Mouse (Mus musculus): ENCODE data around the gene Sftpd. TPM values are rescaled to one million over a fixed set of nuclear protein-coding genes. Genes with fewer than 3 reads are reported as not detected.

The Sftpd gene
- polyA plus RNA-seq, 1 experiment = not detected

Other genes with a start within 250 kb of the Sftpd start
- 49.4 and 50.9 TPM in 2 replicates for gene Tspan14, start 218.3 kb downstream of the Sftpd start, polyA plus RNA-seq (2012; rRNA removed)
- 5.6 and 20.5 TPM in 2 replicates for gene Fam213a, start 171.4 kb downstream of the Sftpd start, polyA plus RNA-seq (2012; rRNA removed)
- not detected in 2 replicates for gene Dydc2, start 115.9 kb downstream of the Sftpd start, polyA plus RNA-seq (2012; rRNA removed)
- not detected in 2 replicates for gene Dydc1, start 112.2 kb downstream of the Sftpd start, polyA plus RNA-seq (2012; rRNA removed)
- not detected in 2 replicates for gene Mat1a, start 80.1 kb downstream of the Sftpd start, polyA plus RNA-seq (2012; rRNA removed)
- not detected in 2 replicates for gene Sftpa1, start 53.4 kb downstream of the Sftpd start, polyA plus RNA-seq (2012; rRNA removed)
- gene Mbl1, start 33.7 kb downstream of the Sftpd start, polyA plus RNA-seq (2012; rRNA removed) = not detected in 2 replicates
- gene Gm2832, start 93.7 kb upstream of the Sftpd start, polyA plus RNA-seq (2012; rRNA removed) = not detected in 2 replicates
- not detected in 2 replicates for gene Gm5798, start 163.5 kb upstream of the Sftpd start, polyA plus RNA-seq (2012; rRNA removed)
- gene Gm7945, start 201.2 kb upstream of the Sftpd start, polyA plus RNA-seq (2012; rRNA removed) = not detected in 2 replicates
- gene Gm6482, start 223.1 kb upstream of the Sftpd start, polyA plus RNA-seq (2012; rRNA removed) = not detected in 2 replicates